ENCODE assay signal across 21 mouse cellular contexts in genomic region chr1:66829400-66830080, GRCm38 (mm10). TPM values are rescaled to one million over a fixed set of nuclear protein-coding genes. Genes with fewer than 3 reads are reported as not detected.
DNase-seq lines count a peak whose midpoint lies in the region; ATAC-seq and TF ChIP-seq lines count a peak whose summit lies in the region.
"Had no signal": no experiment of that assay in that cellular context is flagged by ENCODE, and none has a peak within 500 bp of the region (broad histone marks: within the 10 kb centered on the region; RNA-seq: fewer than 3 reads in every experiment).

No protein-coding gene starts in this region.

- TF ChIP-seq POLR2A in kidney, adult 2 months (IDR thresholded peaks at IDR 0.05; ENCODE audit: low read depth, low read length) = no peak
- no peak for TF ChIP-seq POLR2A in testis, adult 2 months (IDR thresholded peaks at IDR 0.05; ENCODE audit: control insufficient read depth, low read depth, low read length)

- DNase-seq in kidney, adult 2 months = peak; percentile 75
- DNase-seq in kidney, postnatal 36 days = peak; percentile 41 to 44
- DNase-seq in kidney, postnatal 4 days = no peak
- peak; percentile 76 for DNase-seq in midbrain, embryonic 11.5 days (ENCODE audit: low spot score, missing footprints)
- no peak for DNase-seq in midbrain, postnatal 0 days (ENCODE audit: low spot score)
- DNase-seq in testis, postnatal 14 days (ENCODE audit: low spot score) = no peak
- DNase-seq: adrenal gland, adult 8-10 months; B cell, adult 2 months; cerebellum, adult 11-12 months; cerebellum, adult 9-10 months; cerebellum, postnatal 25 days; gastrocnemius, postnatal 36 days; heart, adult 11 months; heart, postnatal 36 days had no signal

- H3K4me2 ChIP-seq in kidney, embryonic 15.5 days = no peak overlapping the region
- no peak overlapping the region for H3K4me2 ChIP-seq in midbrain, embryonic 11.5 days
- no peak overlapping the region for H3K4me2 ChIP-seq in midbrain, postnatal 0 days (ENCODE audit: low read depth, low read length, poor library complexity, severe bottlenecking)
- H3K4me2 ChIP-seq: embryonic facial prominence, embryonic 12.5 days; forebrain, embryonic 15.5 days; heart, embryonic 13.5 days had no signal

- H3K4me1 ChIP-seq in kidney, adult 2 months (ENCODE audit: control insufficient read depth, insufficient read depth, low read length) = peaks cover 19% of the 10 kb centered on the region
- peaks cover 21% of the 10 kb centered on the region for H3K4me1 ChIP-seq in kidney, embryonic 15.5 days
- H3K4me1 ChIP-seq in midbrain, embryonic 11.5 days (ENCODE audit: control insufficient read depth, insufficient read depth, low read length) = peaks cover 2% of the 10 kb centered on the region; the same call in 1 of the 2 replicates
- no peaks in the 10 kb centered on the region for H3K4me1 ChIP-seq in midbrain, postnatal 0 days (ENCODE audit: insufficient read depth, low read length)
- H3K4me1 ChIP-seq in testis, adult 2 months (ENCODE audit: control insufficient read depth, insufficient read depth, low read length) = no peaks in the 10 kb centered on the region
- H3K4me1 ChIP-seq: embryonic facial prominence, embryonic 12.5 days; forebrain, embryonic 15.5 days had no signal

- no peak for TF ChIP-seq CTCF in kidney, adult 2 months (conservative IDR thresholded peaks at IDR 0.05; ENCODE audit: insufficient read depth, insufficient read length, low read depth, low read length)
- TF ChIP-seq CTCF in midbrain, postnatal 0 days (IDR thresholded peaks at IDR 0.05) = no peak
- no peak for TF ChIP-seq CTCF in testis, adult 2 months (IDR thresholded peaks at IDR 0.05; ENCODE audit: control insufficient read depth, insufficient read depth, insufficient replicate concordance, low read depth, low read length)

- H3K9ac ChIP-seq in kidney, embryonic 15.5 days = no peak overlapping the region
- no peak overlapping the region for H3K9ac ChIP-seq in midbrain, embryonic 11.5 days (ENCODE audit: low read length)
- H3K9ac ChIP-seq in midbrain, postnatal 0 days (replicated peaks; ENCODE audit: low read length, poor library complexity, severe bottlenecking) = no peak overlapping the region
- H3K9ac ChIP-seq: embryonic facial prominence, embryonic 12.5 days; forebrain, embryonic 15.5 days; heart, embryonic 13.5 days had no signal

- peak overlapping the region; percentile 74 for H3K27ac ChIP-seq in kidney, adult 2 months (ENCODE audit: insufficient read depth, low read depth, low read length)
- no peak overlapping the region for H3K27ac ChIP-seq in kidney, embryonic 15.5 days
- no peak overlapping the region for H3K27ac ChIP-seq in midbrain, embryonic 11.5 days (ENCODE audit: low read depth, low read length)
- no peak overlapping the region for H3K27ac ChIP-seq in midbrain, postnatal 0 days (ENCODE audit: low read depth, low read length)
- 0 out of 2 replicates have a peak overlapping the region, but pooled peaks have one; percentile 21 for H3K27ac ChIP-seq in testis, adult 2 months (ENCODE audit: control insufficient read depth, insufficient read depth, low read depth, low read length)
- H3K27ac ChIP-seq: embryonic facial prominence, embryonic 12.5 days; forebrain, embryonic 15.5 days; heart, embryonic 13.5 days had no signal

- no peak for ATAC-seq in kidney, embryonic 15.5 days (replicated peaks; ENCODE audit: low FRiP score)
- ATAC-seq in midbrain, embryonic 11.5 days (ENCODE audit: low FRiP score) = no peak
- no peak for ATAC-seq in midbrain, postnatal 0 days (ENCODE audit: low FRiP score)
- ATAC-seq: CD4-positive, CD25-positive, alpha-beta regulatory T cell, adult 4 months; forebrain, embryonic 15.5 days had no signal

- H3K4me3 ChIP-seq in kidney, adult 2 months (ENCODE audit: insufficient read depth, low read depth, low read length) = no peak overlapping the region
- H3K4me3 ChIP-seq in kidney, embryonic 15.5 days (replicated peaks) = no peak overlapping the region
- no peak overlapping the region for H3K4me3 ChIP-seq in midbrain, embryonic 11.5 days (ENCODE audit: low read depth, low read length)
- H3K4me3 ChIP-seq in midbrain, postnatal 0 days (ENCODE audit: low read depth, low read length) = no peak overlapping the region
- H3K4me3 ChIP-seq in testis, adult 2 months (ENCODE audit: control insufficient read depth, low read depth, low read length) = no peak overlapping the region
- H3K4me3 ChIP-seq: embryonic facial prominence, embryonic 12.5 days; forebrain, embryonic 15.5 days; heart, embryonic 13.5 days had no signal

- H3K9me3 ChIP-seq in kidney, embryonic 15.5 days (replicated peaks) = no peaks in the 10 kb centered on the region
- no peaks in the 10 kb centered on the region for H3K9me3 ChIP-seq in midbrain, embryonic 11.5 days (ENCODE audit: control insufficient read depth, low read length)
- H3K9me3 ChIP-seq in midbrain, postnatal 0 days (ENCODE audit: low read length) = no peaks in the 10 kb centered on the region
- H3K9me3 ChIP-seq: embryonic facial prominence, embryonic 12.5 days; forebrain, embryonic 15.5 days; G1E; heart, embryonic 13.5 days had no signal

- 55% methylated on average over 9 of the region's 9 CpGs for WGBS in kidney, adult 2 months
- 80% methylated on average over 9 of the region's 9 CpGs for WGBS in kidney, embryonic 15.5 days
- 71% methylated on average over 9 of the region's 9 CpGs for WGBS in midbrain, embryonic 11.5 days
- WGBS in midbrain, postnatal 0 days = 53% methylated on average over 9 of the region's 9 CpGs

- no peaks in the 10 kb centered on the region for H3K27me3 ChIP-seq in kidney, adult 2 months (replicated peaks; ENCODE audit: control insufficient read depth, insufficient read depth, low read length)
- no peaks in the 10 kb centered on the region for H3K27me3 ChIP-seq in kidney, embryonic 15.5 days
- H3K27me3 ChIP-seq in midbrain, embryonic 11.5 days (ENCODE audit: control insufficient read depth, insufficient read depth, low read length) = no peaks in the 10 kb centered on the region
- no peaks in the 10 kb centered on the region for H3K27me3 ChIP-seq in midbrain, postnatal 0 days (ENCODE audit: insufficient read depth, low read length)
- H3K27me3 ChIP-seq in testis, adult 2 months (ENCODE audit: control insufficient read depth, insufficient read depth, low read length) = no peaks in the 10 kb centered on the region
- H3K27me3 ChIP-seq: embryonic facial prominence, embryonic 12.5 days; forebrain, embryonic 15.5 days; heart, embryonic 13.5 days had no signal

- peaks cover 2% of the 10 kb centered on the region for H3K36me3 ChIP-seq in kidney, adult 2 months (ENCODE audit: control insufficient read depth, insufficient read depth, low read length)
- H3K36me3 ChIP-seq in kidney, embryonic 15.5 days = peaks cover 11% of the 10 kb centered on the region; the same call in 1 of the 2 replicates
- no peaks in the 10 kb centered on the region for H3K36me3 ChIP-seq in midbrain, embryonic 11.5 days (ENCODE audit: control insufficient read depth, insufficient read depth, low read length)
- no peaks in the 10 kb centered on the region for H3K36me3 ChIP-seq in midbrain, postnatal 0 days (ENCODE audit: insufficient read depth, low read length)
- no peaks in the 10 kb centered on the region for H3K36me3 ChIP-seq in testis, adult 2 months (ENCODE audit: control insufficient read depth, insufficient read depth, low read length)
- H3K36me3 ChIP-seq: embryonic facial prominence, embryonic 12.5 days; forebrain, embryonic 15.5 days had no signal

RNA-seq across cellular contexts. Expression of gene Kansl1l, which starts 12.2 kb away (rescaled TPM):
- 8.7 and 9.7 TPM in 2 replicates for polyA plus RNA-seq in kidney, adult 2 months (2012; rRNA removed)
- polyA plus RNA-seq in kidney, embryonic 15.5 days (2015; fragmentation: Nextera tagmentation; extraction: Ambion mirVana) = 16.3 and 20.1 TPM in 2 replicates
- polyA plus RNA-seq in midbrain, embryonic 11.5 days (2014; fragmentation: Nextera tagmentation; extraction: Ambion mirVana) = 7.8 and 10.7 TPM in 2 replicates
- 20.8 and 20.9 TPM in 2 replicates for total RNA-seq in midbrain, postnatal 0 days (2014; rRNA removed)
- 7.2 and 9.7 TPM in 2 replicates for polyA plus RNA-seq in midbrain, postnatal 0 days (2015; fragmentation: Nextera tagmentation; extraction: Ambion mirVana)
- 13.1 and 16.3 TPM in 2 replicates for polyA plus RNA-seq in testis, adult 2 months (2012; rRNA removed)

RNA-seq across cellular contexts. Expression of gene Acadl, which starts 33.5 kb away (rescaled TPM):
- polyA plus RNA-seq in kidney, adult 2 months (2012; rRNA removed) = 92.0 and 123 TPM in 2 replicates
- polyA plus RNA-seq in kidney, embryonic 15.5 days (2015; fragmentation: Nextera tagmentation; extraction: Ambion mirVana) = 121 and 125 TPM in 2 replicates
- 54.1 and 61.4 TPM in 2 replicates for polyA plus RNA-seq in midbrain, embryonic 11.5 days (2014; fragmentation: Nextera tagmentation; extraction: Ambion mirVana)
- 5.4 and 5.8 TPM in 2 replicates for total RNA-seq in midbrain, postnatal 0 days (2014; rRNA removed)
- polyA plus RNA-seq in midbrain, postnatal 0 days (2015; fragmentation: Nextera tagmentation; extraction: Ambion mirVana) = 55.4 and 59.5 TPM in 2 replicates
- polyA plus RNA-seq in testis, adult 2 months (2012; rRNA removed) = 4.5 and 5.3 TPM in 2 replicates

Comparison
In these comparisons a context has a peak if more than half of its experiments do, and no peak if none do; other contexts are left out.
1. DNase-seq: peak in kidney, adult 2 months (single experiment), kidney, postnatal 36 days (2 of 2) and midbrain, embryonic 11.5 days (single experiment); none in kidney, postnatal 4 days (0 of 2), midbrain, postnatal 0 days (single experiment) and testis, postnatal 14 days (single experiment).
2. H3K27ac ChIP-seq: peak in kidney, adult 2 months (single experiment) and testis, adult 2 months (single experiment); none in kidney, embryonic 15.5 days (single experiment), midbrain, embryonic 11.5 days (single experiment) and midbrain, postnatal 0 days (single experiment).